Mouse (Mus musculus) splenic B cell, adult 2 months (primary cell): ENCODE results near the gene Atp6v1f.

ENCODE experiments used
- DNase-seq: peaks from one replicate; pipeline ENCODE4 v3.0.0-alpha.2; 2011; ENCODE audit warnings: low read depth, low spot score
- H3K27me3 ChIP-seq: 2 replicates; pipeline ENCODE4 v1.6.1; 2012; ENCODE audit warnings: mild to moderate bottlenecking, low read length, moderate library complexity, mixed read lengths; ENCODE audit not compliant: control insufficient read depth, poor library complexity, insufficient read depth, severe bottlenecking
- H3K36me3 ChIP-seq: 2 replicates; pipeline ENCODE4 v1.6.1; 2012; ENCODE audit warnings: mild to moderate bottlenecking, low read length, moderate library complexity, mixed read lengths; ENCODE audit not compliant: control insufficient read depth, poor library complexity, insufficient read depth, severe bottlenecking

Gene Atp6v1f

GRCm38 (mm10) chr6:29467583-29468354 is at the start of gene Atp6v1f:
TSS of gene Atp6v1f (plus strand) at chr6:29467718.
- DNase-seq, result peak; percentile 97
- Histone ChIP-seq H3K36me3 (peaks cover 3% of the 10 kb centered on the region; the same call in 1 of the 2 replicates), H3K27me3 (no peaks in the 10 kb centered on the region; the same call in 1 of the 2 replicates)

- DNase-seq, result no peak
- Histone ChIP-seq H3K36me3 (no peaks in the 10 kb centered on the region), H3K27me3 (no peaks in the 10 kb centered on the region)
Observed at GRCm38 (mm10) chr6:29420596-29420995, 46.9 kb upstream of the Atp6v1f start.

- Histone ChIP-seq H3K27me3 (no peaks in the 10 kb centered on the region), H3K36me3 (no peaks in the 10 kb centered on the region)
- DNase-seq, result no peak
Observed at GRCm38 (mm10) chr6:29425118-29425517, 42.4 kb upstream of the Atp6v1f start.

- H3K27me3 ChIP-seq, result no peaks in the 10 kb centered on the region
- no peaks in the 10 kb centered on the region for H3K36me3 ChIP-seq
- no peak for DNase-seq
Observed at GRCm38 (mm10) chr6:29426331-29426730, 41.2 kb upstream of the Atp6v1f start.

- Histone ChIP-seq H3K27me3 (no peaks in the 10 kb centered on the region), H3K36me3 (no peaks in the 10 kb centered on the region)
- no peak for DNase-seq
Observed at GRCm38 (mm10) chr6:29428171-29428570, 39.3 kb upstream of the Atp6v1f start.

- DNase-seq, result no peak
- Histone ChIP-seq H3K36me3 (no peaks in the 10 kb centered on the region), H3K27me3 (no peaks in the 10 kb centered on the region)
Observed at GRCm38 (mm10) chr6:29430681-29431420, 36.7 kb upstream of the Atp6v1f start.

- no peaks in the 10 kb centered on the region for H3K27me3 ChIP-seq
- no peak for DNase-seq
- no peaks in the 10 kb centered on the region for H3K36me3 ChIP-seq
Observed at GRCm38 (mm10) chr6:29431473-29431872, 36.0 kb upstream of the Atp6v1f start.

- H3K27me3 ChIP-seq, result no peaks in the 10 kb centered on the region
- DNase-seq, result no peak
- no peaks in the 10 kb centered on the region for H3K36me3 ChIP-seq
Observed at GRCm38 (mm10) chr6:29432156-29432555, 35.4 kb upstream of the Atp6v1f start.

GRCm38 (mm10) chr6:29432676-29433037 is 34.9 kb upstream of the Atp6v1f start:
- Histone ChIP-seq H3K36me3 (no peaks in the 10 kb centered on the region), H3K27me3 (no peaks in the 10 kb centered on the region)
- DNase-seq, result no peak

- DNase-seq, result peak; percentile 12
- Histone ChIP-seq H3K36me3 (no peaks in the 10 kb centered on the region), H3K27me3 (no peaks in the 10 kb centered on the region)
Observed at GRCm38 (mm10) chr6:29433038-29433803, 34.3 kb upstream of the Atp6v1f start, which contains the start of gene Flnc. TSS of gene Flnc (plus strand) at chr6:29433256.

- Histone ChIP-seq H3K36me3 (no peaks in the 10 kb centered on the region), H3K27me3 (no peaks in the 10 kb centered on the region)
- DNase-seq, result no peak
Observed at GRCm38 (mm10) chr6:29433804-29434795, 33.4 kb upstream of the Atp6v1f start.

GRCm38 (mm10) chr6:29434911-29435691 is 32.4 kb upstream of the Atp6v1f start:
- H3K36me3 ChIP-seq, result no peaks in the 10 kb centered on the region
- no peaks in the 10 kb centered on the region for H3K27me3 ChIP-seq
- no peak for DNase-seq

GRCm38 (mm10) chr6:29435940-29436451 is 31.5 kb upstream of the Atp6v1f start:
- Histone ChIP-seq H3K36me3 (no peaks in the 10 kb centered on the region), H3K27me3 (no peaks in the 10 kb centered on the region; the same call in 1 of the 2 replicates)
- DNase-seq, result no peak
